Mouse (Mus musculus): Measurements from ENCODE around the gene Tgoln1.

Tgoln1 gene

GRCm38 (mm10) chr6:72597083-72597874 lies 19.5 kb downstream of the Tgoln1 start:
- DNase-seq (ENCODE audit: extremely low read depth, low read depth): no peak

DNA sequence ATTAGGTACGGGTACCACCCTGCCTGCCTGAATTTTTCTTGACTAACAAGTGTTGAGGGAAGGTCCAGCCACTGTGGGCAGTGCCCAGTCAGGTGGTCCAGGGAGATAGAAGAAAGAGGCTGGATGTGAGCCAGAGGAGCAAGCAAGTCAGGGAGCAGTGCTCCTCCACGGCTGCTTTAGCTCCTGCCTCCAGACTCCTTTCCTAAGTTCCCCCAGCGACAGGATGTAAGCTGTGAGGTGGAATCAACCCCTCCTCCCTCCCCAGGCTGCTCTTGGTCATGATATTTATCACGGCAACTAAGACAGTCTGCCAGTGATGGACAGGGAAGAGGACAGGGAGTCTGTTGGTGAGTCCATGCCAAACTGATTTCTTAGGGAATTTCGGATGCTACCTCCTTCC lies 22.9 kb downstream of the Tgoln1 start:
- DNase-seq (ENCODE audit: extremely low read depth, low read depth): no peak

GRCm38 (mm10) chr6:72593011-72593803 lies 23.6 kb downstream of the Tgoln1 start:
- DNase-seq (ENCODE audit: extremely low read depth, low read depth): no peak

DNA sequence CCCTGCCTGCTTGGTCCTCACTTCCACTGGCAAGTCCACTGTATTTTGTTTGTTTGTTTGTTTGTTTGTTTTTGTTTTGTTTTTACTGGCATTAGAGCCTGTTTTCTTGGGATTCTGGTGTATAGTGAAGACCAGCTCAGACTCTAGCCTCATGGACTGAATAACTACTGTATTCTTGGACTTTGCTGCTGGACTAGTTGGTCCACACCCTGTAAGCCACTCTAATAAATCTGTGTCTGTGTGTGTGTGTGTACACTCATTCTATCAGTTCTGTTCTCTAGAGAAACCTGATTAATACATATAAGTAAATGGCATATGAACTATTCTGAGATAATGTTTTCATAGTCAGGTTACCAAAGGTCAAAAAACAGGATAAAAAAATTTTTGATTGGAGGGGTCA lies 26.7 kb downstream of the Tgoln1 start:
- no peak for DNase-seq (ENCODE audit: extremely low read depth, low read depth)

DNA sequence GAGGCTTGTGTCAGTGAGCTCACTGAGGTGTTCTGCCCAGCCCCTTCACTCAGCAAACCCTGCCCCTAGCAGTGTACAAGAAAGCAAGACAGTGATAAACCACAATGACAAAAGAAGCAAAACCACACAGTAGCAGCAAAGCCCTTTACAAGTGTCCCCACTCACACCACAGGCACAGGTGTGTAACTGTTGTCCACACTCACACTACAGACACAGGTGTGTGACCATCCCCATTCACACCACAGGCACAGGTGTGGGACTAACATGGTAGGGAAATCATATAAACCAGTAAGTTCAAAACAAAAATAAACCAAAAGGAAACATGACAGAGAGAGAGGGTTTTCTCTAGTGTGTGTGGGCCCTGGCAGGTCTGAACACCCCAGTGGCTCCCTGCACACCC lies 28.5 kb downstream of the Tgoln1 start:
- DNase-seq (ENCODE audit: extremely low read depth, low read depth): no peak

GRCm38 (mm10) chr6:72586701-72587100 lies 30.1 kb downstream of the Tgoln1 start:
- no peak for DNase-seq (ENCODE audit: extremely low read depth, low read depth)

- no peak for DNase-seq (ENCODE audit: extremely low read depth, low read depth)
Observed at GRCm38 (mm10) chr6:72584154-72584553, 32.6 kb downstream of the Tgoln1 start.

- DNase-seq (ENCODE audit: extremely low read depth, low read depth): no peak
Observed at GRCm38 (mm10) chr6:72583211-72583839, 33.5 kb downstream of the Tgoln1 start.

DNA sequence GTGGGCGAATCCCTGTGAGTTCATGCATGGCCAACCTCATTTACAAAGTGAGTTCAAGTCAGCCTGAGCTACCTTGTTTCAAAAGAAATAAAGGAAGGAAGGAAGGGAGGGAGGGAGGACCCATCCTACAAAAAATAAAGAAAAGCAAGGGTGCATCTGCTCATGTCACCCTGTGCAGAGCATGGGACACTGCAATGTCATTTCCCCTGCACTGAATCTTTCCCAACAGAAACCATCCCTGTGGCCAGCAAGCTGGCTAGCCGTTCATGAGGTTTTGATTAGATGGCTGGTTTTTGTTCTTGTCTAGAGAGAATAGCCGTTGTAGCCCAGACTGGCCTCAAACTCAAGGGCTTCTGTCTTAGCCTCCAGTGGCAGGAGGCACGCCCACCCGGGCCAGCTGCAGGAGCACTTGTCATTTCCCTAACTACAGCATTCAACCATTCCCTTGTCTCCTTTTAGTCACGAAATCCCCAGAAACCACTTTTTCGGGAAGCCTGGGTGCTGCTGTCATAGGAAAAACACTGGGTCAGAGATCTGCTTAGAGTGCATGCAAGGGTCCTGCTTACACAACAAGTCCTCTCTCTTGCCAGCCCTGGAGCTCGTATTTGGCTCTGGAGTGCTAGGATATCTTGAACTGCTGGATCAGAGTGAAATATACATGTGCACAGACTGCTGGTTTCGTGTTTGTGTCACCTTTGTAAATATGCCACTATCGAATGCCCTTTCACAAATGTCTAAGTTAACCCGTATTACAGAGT lies 35.0 kb downstream of the Tgoln1 start:
- no peak for DNase-seq (ENCODE audit: extremely low read depth, low read depth)

GRCm38 (mm10) chr6:72576041-72576440 lies 40.8 kb downstream of the Tgoln1 start:
- no peak for DNase-seq (ENCODE audit: extremely low read depth, low read depth)

- DNase-seq (ENCODE audit: extremely low read depth, low read depth): no peak
Observed at GRCm38 (mm10) chr6:72571826-72572225, 45.0 kb downstream of the Tgoln1 start.

DNA sequence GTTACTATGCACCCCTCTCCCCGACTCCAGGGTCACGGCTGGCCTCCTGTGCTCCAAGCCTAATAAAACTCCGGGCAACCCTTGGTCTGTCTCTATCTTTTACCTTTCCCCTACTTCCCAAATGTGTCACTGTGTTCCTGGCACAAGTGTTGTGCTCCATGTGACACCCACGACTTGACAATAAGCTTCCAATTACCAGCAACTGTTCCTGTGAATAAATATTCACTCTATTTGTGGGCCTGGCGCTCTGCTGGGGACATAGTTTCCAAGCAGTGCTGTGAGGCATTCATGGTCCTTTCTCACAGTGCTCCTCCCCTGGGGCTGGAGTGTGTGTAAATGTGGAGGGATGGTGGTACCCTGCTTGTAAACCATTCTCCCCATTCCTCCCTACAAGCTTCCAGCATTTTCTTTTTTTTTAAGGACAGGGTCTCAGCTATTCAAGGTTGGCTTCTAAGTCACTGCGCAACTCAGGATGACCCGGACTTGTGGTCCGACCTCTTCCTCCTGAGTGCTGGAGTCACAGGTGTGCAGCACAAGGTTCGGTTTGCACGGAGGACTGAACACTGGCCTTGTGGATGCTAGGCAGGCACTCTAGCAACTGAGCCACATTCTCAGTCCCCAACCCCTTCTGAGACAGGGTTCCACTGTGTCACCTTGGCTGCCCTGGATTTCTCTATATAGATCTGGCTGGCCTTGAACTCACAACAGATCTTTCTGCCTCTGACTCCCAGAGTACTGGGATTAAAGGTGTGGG lies 46.0 kb downstream of the Tgoln1 start:
- no peak for DNase-seq (ENCODE audit: extremely low read depth, low read depth)

GRCm38 (mm10) chr6:72568736-72569135 lies 48.1 kb downstream of the Tgoln1 start:
- no peak for DNase-seq (ENCODE audit: extremely low read depth, low read depth)

- no peak for DNase-seq (ENCODE audit: extremely low read depth, low read depth)
Observed at GRCm38 (mm10) chr6:72567508-72567907, 49.3 kb downstream of the Tgoln1 start.

- no peak for DNase-seq (ENCODE audit: extremely low read depth, low read depth)
Observed at GRCm38 (mm10) chr6:72566044-72566443, 50.8 kb downstream of the Tgoln1 start.

- DNase-seq (ENCODE audit: extremely low read depth, low read depth): no peak
Observed at GRCm38 (mm10) chr6:72565506-72565905, 51.3 kb downstream of the Tgoln1 start.

GRCm38 (mm10) chr6:72562894-72563293 lies 53.9 kb downstream of the Tgoln1 start:
- no peak for DNase-seq (ENCODE audit: extremely low read depth, low read depth)

DNA sequence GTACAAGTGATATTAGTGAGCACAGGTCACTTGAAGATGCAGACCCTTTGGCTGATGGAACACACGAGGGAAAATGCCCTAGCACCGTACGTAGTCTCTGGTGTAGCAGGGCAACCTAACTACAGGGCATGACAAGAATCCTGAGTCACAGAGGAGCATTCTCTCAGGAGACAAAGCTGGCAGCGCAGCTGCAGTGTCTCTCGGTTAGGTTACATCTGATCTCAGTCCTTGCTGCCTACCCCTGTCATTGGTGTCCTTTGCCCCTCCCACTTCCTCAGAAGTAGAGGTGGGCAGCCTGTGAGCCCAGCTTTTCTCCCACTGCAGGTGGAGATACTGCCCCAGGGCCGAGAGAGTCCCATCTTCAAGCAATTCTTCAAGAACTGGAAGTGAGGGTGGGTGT lies 54.3 kb downstream of the Tgoln1 start:
- no peak for DNase-seq (ENCODE audit: extremely low read depth, low read depth)

DNA sequence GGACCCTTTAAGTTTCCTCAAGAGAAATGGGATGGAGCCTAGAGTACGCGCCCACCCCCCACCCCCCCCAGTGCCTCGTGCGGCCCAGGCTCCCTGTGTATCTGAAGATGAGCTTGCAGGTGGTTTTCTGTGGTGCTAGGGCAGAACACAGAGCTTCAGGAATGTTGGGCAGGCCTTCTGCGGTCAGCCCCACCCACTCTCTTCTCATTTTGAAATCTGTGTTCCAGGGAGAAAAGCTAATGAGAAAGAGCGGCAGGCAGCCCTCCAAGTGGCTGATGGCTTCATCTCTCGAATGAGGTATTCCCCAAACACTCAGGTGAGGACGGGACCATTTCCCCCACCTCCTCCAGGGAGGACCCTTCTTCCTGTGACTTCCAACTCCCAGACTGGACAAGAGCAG lies 56.0 kb downstream of the Tgoln1 start:
- no peak for DNase-seq (ENCODE audit: extremely low read depth, low read depth)

Data from MEL-GATA-1-ER (cell line).